Mouse (Mus musculus) liver, adult 2 months (tissue): Measurements from ENCODE around the gene Rpl36. TPM values are rescaled to one million over a fixed set of nuclear protein-coding genes. Genes with fewer than 3 reads are reported as not detected.

ENCODE experiments used
- DNase-seq: peaks from one replicate; pipeline ENCODE4 v3.0.0-alpha.2; 2011; ENCODE audit warnings: low read depth, low spot score; ENCODE audit errors: extremely low read depth
- H3K27ac ChIP-seq: fragments of 200-500 bp; replicated peaks from 2 replicates; pipeline ENCODE4 v1.5.1; 2012; ENCODE audit warnings: low read depth, mild to moderate bottlenecking, control low read depth, inconsistent platforms, low read length; ENCODE audit not compliant: insufficient read depth
- H3K27me3 ChIP-seq: fragments of 200-500 bp; 2 replicates; pipeline ENCODE4 v1.6.1; 2012; ENCODE audit warnings: mild to moderate bottlenecking, moderate library complexity, low read length, inconsistent platforms; ENCODE audit not compliant: control insufficient read depth, insufficient read depth
- H3K36me3 ChIP-seq: fragments of 200-500 bp; 2 replicates; pipeline ENCODE4 v1.6.1; 2012; ENCODE audit warnings: low read length, inconsistent platforms; ENCODE audit not compliant: control insufficient read depth, insufficient read depth
- H3K4me1 ChIP-seq: fragments of 200-500 bp; 2 replicates; pipeline ENCODE4 v1.6.1; 2011; ENCODE audit warnings: low read length; ENCODE audit not compliant: control insufficient read depth, insufficient read depth
- H3K4me3 ChIP-seq: fragments of 200-500 bp; 2 replicates; pipeline ENCODE4 v1.5.1; 2011; ENCODE audit warnings: low read depth, mild to moderate bottlenecking, control low read depth, low read length, moderate library complexity; ENCODE audit not compliant: insufficient read depth
- H3K79me2 ChIP-seq: fragments of 200-500 bp; 2 replicates; pipeline ENCODE4 v1.6.1; 2012; ENCODE audit warnings: inconsistent platforms, mild to moderate bottlenecking, low read length, moderate library complexity; ENCODE audit not compliant: control insufficient read depth, insufficient read depth
- H3K9ac ChIP-seq: fragments of 200-500 bp; 2 replicates; pipeline ENCODE4 v1.6.1; 2012; ENCODE audit warnings: low read depth, mild to moderate bottlenecking, control low read depth, inconsistent platforms, low read length
- CTCF ChIP-seq: fragments of 200-500 bp; IDR thresholded peaks from 2 replicates; pipeline ENCODE4 v1.5.1; 2011; ENCODE audit warnings: low read depth, low read length, control low read depth
- POLR2A ChIP-seq: fragments of 200-500 bp; IDR thresholded peaks from 2 replicates; pipeline ENCODE4 v1.6.1; 2011; ENCODE audit warnings: low read length, control low read depth; ENCODE audit not compliant: insufficient read depth; ENCODE audit errors: extremely low read depth
- WGBS: fragments of 180-500 bp; shearing (Covaris S2); methylation state at CpG from one replicate; pipeline ENCODE4 v1.1.7; 2018; 5-methylcytosine and 5-hydroxymethylcytosine counted together
- polyA plus RNA-seq: library from polyadenylated mRNA; depleted of rRNA; stranded (reverse); fragments of >200 nt; gene quantifications from 2 replicates; pipeline ENCODE4 v1.2.3, GENCODE M21; 2012
- total RNA-seq: library from RNA; depleted of rRNA; stranded (reverse); fragments of >200 nt; gene quantifications from 2 replicates; pipeline ENCODE4 v1.2.3, GENCODE M21; 2014

The Rpl36 gene
- total and polyA plus RNA-seq, 2 experiments, result 820 to 1,134 TPM

DNA sequence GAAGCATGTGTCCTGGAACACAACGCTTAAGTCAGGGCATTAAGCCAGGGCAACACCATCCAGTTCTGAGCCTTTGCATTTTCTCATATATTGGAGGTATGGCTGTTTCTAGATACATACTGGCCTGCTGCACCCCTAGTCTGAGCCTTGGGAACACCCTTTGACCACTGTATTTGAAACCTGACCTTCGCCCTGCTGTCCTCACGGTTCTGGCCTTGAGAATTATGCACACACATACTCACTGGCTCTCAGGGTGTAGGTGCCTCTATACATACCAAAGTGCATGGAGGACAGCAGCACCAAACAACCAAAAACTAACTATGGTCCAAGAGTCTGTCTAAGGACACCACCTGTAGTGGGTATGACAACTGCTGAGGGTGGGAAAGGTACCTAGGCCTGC lies 40.3 kb upstream of the Rpl36 start:
- H3K4me1 ChIP-seq, result peaks cover 4% of the 10 kb centered on the region
- H3K27me3 ChIP-seq, result no peaks in the 10 kb centered on the region
- no peak overlapping the region for H3K4me3 ChIP-seq
- no peak overlapping the region for H3K27ac ChIP-seq
- no peak overlapping the region for H3K9ac ChIP-seq
- DNase-seq, result peak; percentile 61
- WGBS, result 62% methylated on average over 3 of the region's 3 CpGs
- H3K36me3 ChIP-seq, result peaks cover 57% of the 10 kb centered on the region
- TF ChIP-seq POLR2A (no peak), CTCF (no peak)
- no peaks in the 10 kb centered on the region for H3K79me2 ChIP-seq

DNA sequence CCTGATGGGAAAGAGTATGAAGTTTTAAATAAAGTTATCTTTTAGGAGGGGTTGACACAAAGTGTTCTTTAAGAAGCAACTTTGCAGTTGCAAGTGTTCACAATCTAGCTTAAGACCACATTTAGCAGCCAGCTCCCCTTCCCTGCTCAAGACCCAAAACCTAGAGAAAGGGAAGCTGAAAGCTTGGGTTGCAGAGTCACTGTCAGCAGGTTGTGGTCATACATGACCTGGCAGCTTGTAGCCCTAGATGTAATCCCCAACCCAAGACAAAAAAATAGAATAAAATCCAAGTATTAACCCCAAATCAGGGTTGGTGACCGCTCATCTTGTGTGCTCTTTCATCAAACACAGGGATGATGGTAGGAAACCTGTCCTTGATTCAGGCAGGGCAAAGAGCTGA lies 30.1 kb upstream of the Rpl36 start:
- TF ChIP-seq POLR2A (no peak), CTCF (no peak)
- Histone ChIP-seq H3K4me3 (peak overlapping the region; percentile 78), H3K79me2 (peaks cover 51% of the 10 kb centered on the region), H3K27ac (peak overlapping the region; percentile 92), H3K9ac (peak overlapping the region; percentile 85), H3K36me3 (peaks cover 26% of the 10 kb centered on the region), H3K4me1 (peaks cover 22% of the 10 kb centered on the region), H3K27me3 (no peaks in the 10 kb centered on the region)
- no peak for DNase-seq
- WGBS, result 31% methylated on average over 1 of the region's 1 CpGs

DNA sequence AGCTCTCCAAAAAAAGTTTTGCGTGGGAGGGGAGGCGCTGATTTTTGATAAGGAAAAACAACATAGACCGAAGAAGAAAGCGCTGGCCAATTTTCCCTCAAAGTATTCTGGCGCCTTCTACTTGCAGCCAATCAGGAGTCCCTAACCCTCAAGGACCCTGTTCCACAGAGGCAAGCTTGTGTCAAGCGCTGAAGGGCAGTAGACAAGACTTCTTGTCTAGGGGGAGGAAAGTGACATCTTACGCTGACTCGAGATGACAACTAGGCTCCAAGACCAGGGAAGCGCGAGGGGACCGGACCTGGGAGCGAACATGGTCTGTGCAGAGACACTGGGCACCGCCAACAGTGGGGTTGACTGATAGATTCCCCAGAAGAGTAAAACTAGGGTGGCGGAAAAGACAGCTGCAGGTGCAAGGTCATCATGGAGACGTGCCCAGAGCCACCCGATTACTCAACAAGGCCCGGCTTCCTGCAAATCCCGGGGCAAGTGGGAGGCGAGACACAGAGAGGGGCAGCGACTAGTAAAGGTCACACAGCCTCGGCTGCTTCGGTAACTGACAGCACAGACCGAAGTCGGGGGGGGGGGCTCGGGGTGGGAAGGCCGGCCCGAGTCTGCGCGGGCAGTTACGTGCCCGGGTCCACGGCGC lies 29.5 kb upstream of the Rpl36 start:
- WGBS, result under 1% methylated on average over 33 of the region's 33 CpGs
- Histone ChIP-seq H3K36me3 (peaks cover 23% of the 10 kb centered on the region; the same call in 1 of the 2 replicates), H3K4me3 (peak overlapping the region; percentile 78), H3K79me2 (peaks cover 55% of the 10 kb centered on the region), H3K4me1 (peaks cover 25% of the 10 kb centered on the region), H3K27ac (peak overlapping the region; percentile 92), H3K27me3 (no peaks in the 10 kb centered on the region), H3K9ac (peak overlapping the region; percentile 85)
- TF ChIP-seq POLR2A, result no peak
- no peak for TF ChIP-seq CTCF
- peak; percentile 74 for DNase-seq

DNA sequence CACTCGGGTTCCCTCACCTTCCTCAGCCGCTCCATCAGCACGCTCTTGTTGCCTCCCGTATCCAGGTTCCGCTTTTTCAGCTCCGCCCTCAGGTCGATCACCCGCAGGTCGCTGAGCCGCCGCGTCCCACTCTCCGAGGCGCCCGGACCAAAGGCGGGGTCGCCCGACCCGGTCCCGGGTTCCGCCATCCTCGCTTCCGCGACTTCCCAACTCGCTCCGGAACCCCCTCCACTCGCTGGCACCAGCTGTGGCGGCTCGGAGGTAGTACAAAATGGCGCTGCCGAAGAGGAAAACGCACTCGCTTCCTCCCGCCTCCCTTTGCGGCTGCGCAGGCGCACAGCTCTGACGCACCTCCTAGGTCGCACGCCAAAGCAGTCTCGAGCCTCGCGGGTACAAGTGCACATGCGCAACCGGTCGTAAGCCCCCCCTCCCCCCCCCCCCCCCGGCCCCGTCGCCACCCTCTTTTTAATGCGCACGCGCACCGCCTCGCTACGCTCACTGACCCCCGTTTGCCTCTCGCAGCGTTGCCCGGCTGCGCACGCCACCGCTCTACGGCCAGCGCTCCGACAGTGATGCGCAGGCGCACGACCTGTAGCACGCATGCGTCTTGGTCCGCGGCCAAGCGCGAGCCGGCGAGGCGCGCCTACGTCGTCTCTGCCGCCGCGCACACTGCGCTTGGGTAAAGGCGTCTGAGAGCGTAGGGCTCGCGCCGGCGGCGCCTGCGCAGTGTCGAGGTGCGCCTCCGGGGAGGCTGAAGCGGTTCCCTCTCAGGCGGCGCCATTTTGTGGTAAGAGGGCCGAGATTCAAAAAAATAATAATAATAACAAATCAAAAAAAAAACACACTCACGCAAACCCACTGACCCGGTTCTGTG lies 28.7 kb upstream of the Rpl36 start, which contains the start of the genes Safb2 and Safb:
Gene Safb2 (minus strand): TSS at position 329 of the 874 bp plus-strand sequence.
Gene Safb (plus strand): TSS at position 569 of the 874 bp plus-strand sequence.
- peak within 1 kb of the TSS; percentile 86 for H3K4me3 ChIP-seq
- H3K27ac ChIP-seq, result peak within 1 kb of the TSS; percentile 92
- H3K79me2 ChIP-seq, result peaks cover 60% of the 10 kb centered on the region
- under 1% methylated on average over 101 of the region's 101 CpGs for WGBS
- H3K27me3 ChIP-seq, result no peaks in the 10 kb centered on the region
- DNase-seq, result peak; percentile 90
- TF ChIP-seq POLR2A (peak; percentile 81), CTCF (no peak)
- peaks cover 25% of the 10 kb centered on the region; the same call in 1 of the 2 replicates for H3K36me3 ChIP-seq
- H3K4me1 ChIP-seq, result peaks cover 25% of the 10 kb centered on the region
- H3K9ac ChIP-seq, result peak within 1 kb of the TSS; percentile 90

DNA sequence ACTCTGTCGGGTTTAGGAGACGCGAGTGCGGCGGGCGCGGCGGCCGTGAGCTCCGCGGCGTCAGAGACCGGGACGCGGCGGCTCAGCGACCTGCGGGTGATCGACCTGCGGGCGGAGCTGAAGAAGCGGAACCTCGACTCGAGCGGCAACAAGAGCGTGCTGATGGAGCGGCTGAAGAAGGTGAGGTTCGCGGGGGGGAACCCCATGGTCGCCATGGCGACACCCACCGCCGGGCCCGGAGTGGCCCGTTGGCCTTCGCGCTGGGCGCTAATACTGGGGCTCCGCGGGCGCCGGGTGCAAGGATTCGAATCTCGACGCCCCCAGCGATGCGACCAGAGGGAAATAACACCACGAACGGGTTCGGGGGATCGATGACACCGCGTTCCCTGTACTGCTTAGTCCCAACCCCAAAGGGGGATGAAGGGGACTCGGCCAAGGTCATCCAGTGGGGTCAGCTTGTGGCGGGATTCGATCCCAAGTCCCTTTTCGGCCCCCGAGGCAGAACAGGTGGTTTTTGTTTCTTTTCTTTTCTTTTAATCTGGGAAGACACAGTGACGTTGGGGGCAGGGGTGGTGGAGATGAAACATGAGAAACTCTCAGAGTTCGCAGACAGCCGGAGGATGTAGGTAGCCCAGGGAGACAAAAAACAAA lies 27.9 kb upstream of the Rpl36 start:
- TF ChIP-seq CTCF (no peak), POLR2A (no peak)
- H3K27ac ChIP-seq, result peak overlapping the region; percentile 82
- peaks cover 23% of the 10 kb centered on the region; the same call in 1 of the 2 replicates for H3K36me3 ChIP-seq
- peaks cover 25% of the 10 kb centered on the region for H3K4me1 ChIP-seq
- no peaks in the 10 kb centered on the region for H3K27me3 ChIP-seq
- peak; percentile 30 for DNase-seq
- peak overlapping the region; percentile 86 for H3K4me3 ChIP-seq
- H3K79me2 ChIP-seq, result peaks cover 68% of the 10 kb centered on the region
- H3K9ac ChIP-seq, result peak overlapping the region; percentile 90
- WGBS, result under 1% methylated on average over 61 of the region's 61 CpGs
